Mouse (Mus musculus) gastrocnemius, postnatal 4 days (tissue): ENCODE measurements around the gene Prg2. TPM values are rescaled to one million over a fixed set of nuclear protein-coding genes. Genes with fewer than 3 reads are reported as not detected.

ENCODE experiments used
- DNase-seq, 2 experiments: peaks; one replicate each; pipeline ENCODE4 v3.0.0; 2021 to 2022; ENCODE audit warnings: low spot score in 2 of 2, mixed read lengths in 2 of 2
- total RNA-seq, 2 experiments: library from RNA; stranded (reverse); gene quantifications; 2 replicates each; pipeline ENCODE4 v1.2.3; 2021

Prg2 gene
- total RNA-seq, 2 experiments from 2014 or later = not detected

DNA sequence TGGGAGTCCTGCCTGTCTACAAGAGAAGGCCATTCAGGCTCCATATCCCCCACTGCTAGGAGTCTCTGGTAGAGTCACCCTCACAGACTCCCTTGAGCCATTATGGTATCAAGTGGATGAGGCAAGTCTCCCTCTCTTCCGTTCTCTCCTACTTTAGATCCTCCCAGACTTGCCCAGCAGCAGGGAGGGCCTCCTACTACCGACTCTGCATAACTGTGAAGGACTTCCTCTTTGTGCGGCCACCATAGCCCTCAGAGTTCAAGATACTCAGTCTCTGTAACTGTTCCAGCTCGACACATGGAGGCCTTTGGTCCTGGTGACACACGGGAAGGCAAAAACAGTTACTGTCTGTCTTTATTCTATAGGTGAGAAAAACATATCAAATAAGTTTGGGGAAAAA is 47.0 kb downstream of the Prg2 start:
- no peak for DNase-seq

DNA sequence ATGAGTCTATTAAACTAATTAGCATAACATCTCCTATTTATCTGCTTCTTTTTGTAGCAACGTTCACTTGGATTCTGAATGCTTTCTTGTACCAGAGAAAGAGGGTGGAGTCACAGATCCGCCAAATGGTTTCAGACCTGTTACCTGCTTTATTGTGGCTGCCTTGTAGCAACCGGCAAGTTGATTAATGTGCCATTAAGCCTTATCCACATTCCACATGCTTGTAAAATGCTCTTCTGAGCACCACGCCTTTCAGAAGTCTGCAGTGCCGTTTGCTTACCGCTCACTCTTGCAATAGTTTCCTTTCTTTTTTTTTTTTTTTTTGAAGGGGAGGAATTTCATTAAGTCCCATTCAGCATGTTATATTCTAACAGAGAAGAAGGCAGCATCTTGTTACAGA is 49.6 kb downstream of the Prg2 start:
- no peak for DNase-seq

DNA sequence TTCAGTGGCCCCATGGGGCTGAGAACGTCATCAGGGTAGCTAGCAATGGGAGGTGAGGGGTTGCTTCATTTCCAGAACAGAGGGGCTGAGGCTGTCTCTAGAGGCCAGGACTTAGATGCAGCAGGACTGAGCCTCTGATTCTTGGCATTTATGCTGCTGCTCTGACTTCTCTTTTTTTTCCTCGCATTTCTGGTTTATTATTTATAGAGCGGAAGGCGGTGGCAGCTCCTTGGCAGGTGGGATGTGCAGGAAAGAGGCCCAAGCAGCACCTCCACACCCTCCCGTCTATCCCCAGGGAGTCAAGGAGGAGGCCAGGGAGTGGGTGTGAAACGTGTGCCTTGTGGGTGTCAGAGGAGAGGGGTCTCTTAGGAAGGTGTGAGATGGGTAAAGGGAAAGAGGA is 50.7 kb downstream of the Prg2 start:
- DNase-seq = no peak

DNA sequence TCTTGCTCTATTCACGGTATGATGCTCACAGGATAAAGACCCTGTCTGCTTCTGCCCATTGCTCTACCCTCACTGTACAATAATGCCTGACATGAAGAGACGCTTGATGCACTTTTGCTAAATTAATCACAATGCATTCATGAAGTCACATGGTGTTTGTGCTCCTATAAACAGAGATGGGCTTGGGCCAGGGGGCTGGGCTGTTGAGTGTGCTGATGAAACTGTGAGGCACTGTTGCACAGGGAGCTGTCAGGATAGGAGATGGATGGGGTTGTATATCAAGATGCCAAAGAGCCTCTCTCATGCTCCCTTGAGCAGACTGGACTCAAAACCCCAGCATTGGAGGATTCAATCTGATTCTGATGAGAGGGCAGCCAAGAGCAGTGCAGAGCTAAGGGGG is 52.9 kb downstream of the Prg2 start:
- no peak for DNase-seq

Other genes with a start within 250 kb of the Prg2 start
- gene Ypel4, start 246.4 kb upstream of the Prg2 start, total RNA-seq = under 1 TPM; 0.74 to 0.78 TPM
- gene Gm19426, start 236.8 kb upstream of the Prg2 start, total RNA-seq = 1 to 10 TPM; 4.0 to 6.3 TPM
- 10 to 100 TPM; 67.9 to 78.7 TPM for gene Serping1, start 205.0 kb upstream of the Prg2 start, total RNA-seq
- 10 to 100 TPM; 10.7 to 11.4 TPM for gene Ube2l6, start 181.6 kb upstream of the Prg2 start, total RNA-seq
- gene Smtnl1, start 157.8 kb upstream of the Prg2 start, total RNA-seq = 10 to 100 TPM; 57.0 to 70.9 TPM
- gene Timm10, start 153.5 kb upstream of the Prg2 start, total RNA-seq = 10 to 100 TPM; 48.9 to 51.4 TPM
- 1 to 10 TPM; 5.6 to 7.8 TPM for gene Slc43a1, start 141.6 kb upstream of the Prg2 start, total RNA-seq
- under 1 TPM; 0.37 to 0.80 TPM for gene Rtn4rl2, start 93.8 kb upstream of the Prg2 start, total RNA-seq
- gene Slc43a3, start 43.9 kb upstream of the Prg2 start, total RNA-seq = 10 to 100 TPM; 29.4 to 29.7 TPM
- gene Prg3, start 7.8 kb downstream of the Prg2 start, total RNA-seq = not detected
- 100 to 1,000 TPM in 1 of 2 experiments, 10 to 100 TPM in 1; 98.2 to 105 TPM for gene Ssrp1, start 56.8 kb downstream of the Prg2 start, total RNA-seq
- gene P2rx3, start 57.0 kb downstream of the Prg2 start, total RNA-seq = under 1 TPM; 0.60 to 0.91 TPM
- 10 to 100 TPM; 89.8 to 92.6 TPM for gene Tnks1bp1, start 67.6 kb downstream of the Prg2 start, total RNA-seq
- gene Aplnr, start 155.8 kb downstream of the Prg2 start, total RNA-seq = 10 to 100 TPM; 86.8 to 91.9 TPM
- 1 to 10 TPM; 3.0 to 4.7 TPM for gene Lrrc55, start 216.7 kb downstream of the Prg2 start, total RNA-seq